Mouse (Mus musculus) hindbrain, embryonic 14.5 days (tissue): ENCODE data around the gene Lpcat4. TPM values are rescaled to one million over a fixed set of nuclear protein-coding genes. Genes with fewer than 3 reads are reported as not detected.
A peak's percentile ranks its signal among the peaks of the same experiment; 100 is the strongest.

Experiments
- ATAC-seq: fragments of 200-750 bp; cut with Nextera tagmentation; 2 replicates; pipeline ENCODE4 v1.8.0; 2017; ENCODE audit warnings: moderate number of reproducible peaks, mild to moderate bottlenecking, moderate TSS enrichment, moderate library complexity; ENCODE audit not compliant: low FRiP score
- DNase-seq: peaks from one replicate; pipeline ENCODE4 v3.0.0-alpha.2; 2015; ENCODE audit warnings: low spot score
- H3K27ac ChIP-seq: fragments of 300-500 bp; sonication (generic); 2 replicates; pipeline ENCODE4 v1.5.1; 2014; ENCODE audit warnings: mild to moderate bottlenecking, moderate library complexity
- H3K27me3 ChIP-seq: fragments of 300-500 bp; sonication (generic); 2 replicates; pipeline ENCODE4 v1.6.1; 2014; ENCODE audit warnings: mild to moderate bottlenecking, low read length, mixed read lengths; ENCODE audit not compliant: control insufficient read depth, insufficient read depth
- H3K36me3 ChIP-seq: fragments of 300-500 bp; sonication (generic); replicated peaks from 2 replicates; pipeline ENCODE4 v1.6.1; 2014; ENCODE audit not compliant: control insufficient read depth, insufficient read depth
- H3K4me1 ChIP-seq: fragments of 300-500 bp; sonication (generic); replicated peaks from 2 replicates; pipeline ENCODE4 v1.6.1; 2014; ENCODE audit warnings: antibody characterized with exemption, low read length, mixed read lengths; ENCODE audit not compliant: control insufficient read depth, insufficient read depth
- H3K4me2 ChIP-seq: fragments of 300-500 bp; sonication (generic); replicated peaks from 2 replicates; pipeline ENCODE4 v1.6.1; 2014; ENCODE audit warnings: mild to moderate bottlenecking, moderate library complexity
- H3K4me3 ChIP-seq: fragments of 300-500 bp; sonication (generic); replicated peaks from 2 replicates; pipeline ENCODE4 v1.5.1; 2014; ENCODE audit warnings: mild to moderate bottlenecking, low read length
- H3K9ac ChIP-seq: fragments of 300-500 bp; sonication (generic); 2 replicates; pipeline ENCODE4 v1.6.1; 2014
- H3K9me3 ChIP-seq: fragments of 300-500 bp; sonication (generic); 2 replicates; pipeline ENCODE4 v1.6.1; 2016; ENCODE audit warnings: low read length; ENCODE audit not compliant: control insufficient read depth
- WGBS: fragments of 180-500 bp; shearing (Covaris S2); extraction: QIAGEN DNeasy Blood & Tissue Kit; methylation state at CpG from one replicate; pipeline ENCODE4 v1.1.7; 2014; 5-methylcytosine and 5-hydroxymethylcytosine counted together
- polyA plus RNA-seq: library from polyadenylated mRNA; unstranded; fragments of >200 nt; fragmentation: Nextera tagmentation; extraction: Ambion mirVana; gene quantifications from 2 replicates; pipeline ENCODE4 v1.2.1, GENCODE M21; 2014

Gene Lpcat4
- polyA plus RNA-seq, result 22.0 and 23.1 TPM in 2 replicates

GRCm38 (mm10) chr2:112239212-112239934, at the start of gene Lpcat4:
Gene Lpcat4, plus strand, starts transcription at chr2:112239468.
- DNase-seq, result peak; percentile 96
- Histone ChIP-seq H3K36me3 (peaks cover 19% of the 10 kb centered on the region), H3K4me3 (peak within 1 kb of the TSS; percentile 95), H3K9me3 (no peaks in the 10 kb centered on the region), H3K4me2 (peak within 1 kb of the TSS; percentile 89), H3K27me3 (no peaks in the 10 kb centered on the region), H3K27ac (peak within 1 kb of the TSS; percentile 99), H3K9ac (peak within 1 kb of the TSS; percentile 97), H3K4me1 (peaks cover 15% of the 10 kb centered on the region; the same call in 1 of the 2 replicates)
- peak; percentile 90 for ATAC-seq
- WGBS, result under 1% methylated on average over 80 of the region's 94 CpGs

GRCm38 (mm10) chr2:112196859-112197258, 42.4 kb upstream of the Lpcat4 start:
- Histone ChIP-seq H3K27me3 (no peaks in the 10 kb centered on the region), H3K9me3 (no peaks in the 10 kb centered on the region), H3K36me3 (no peaks in the 10 kb centered on the region), H3K4me2 (no peak overlapping the region), H3K9ac (no peak overlapping the region), H3K4me1 (no peaks in the 10 kb centered on the region), H3K27ac (no peak overlapping the region), H3K4me3 (no peak overlapping the region)
- 3% methylated on average over 2 of the region's 2 CpGs for WGBS
- ATAC-seq, result peak; percentile 62; the same call in 1 of the 2 replicates
- DNase-seq, result peak; percentile 81

GRCm38 (mm10) chr2:112203056-112203455, 36.2 kb upstream of the Lpcat4 start:
- H3K36me3 ChIP-seq, result no peaks in the 10 kb centered on the region
- H3K9ac ChIP-seq, result no peak overlapping the region
- H3K27me3 ChIP-seq, result no peaks in the 10 kb centered on the region
- no peak overlapping the region for H3K4me2 ChIP-seq
- ATAC-seq (peak; percentile 51; the same call in 1 of the 2 replicates), DNase-seq (peak; percentile 24)
- H3K9me3 ChIP-seq, result no peaks in the 10 kb centered on the region
- H3K4me1 ChIP-seq, result no peaks in the 10 kb centered on the region
- H3K27ac ChIP-seq, result no peak overlapping the region
- 67% methylated on average over 6 of the region's 6 CpGs for WGBS
- no peak overlapping the region for H3K4me3 ChIP-seq

GRCm38 (mm10) chr2:112210142-112210541, 29.1 kb upstream of the Lpcat4 start:
- WGBS, result 66% methylated on average over 6 of the region's 6 CpGs
- Histone ChIP-seq H3K27me3 (no peaks in the 10 kb centered on the region), H3K9ac (no peak overlapping the region), H3K9me3 (no peaks in the 10 kb centered on the region), H3K4me1 (no peaks in the 10 kb centered on the region), H3K36me3 (no peaks in the 10 kb centered on the region), H3K4me3 (no peak overlapping the region), H3K4me2 (no peak overlapping the region), H3K27ac (no peak overlapping the region)
- ATAC-seq (peak; percentile 92), DNase-seq (peak; percentile 58)

- no peaks in the 10 kb centered on the region for H3K9me3 ChIP-seq
- H3K9ac ChIP-seq, result no peak overlapping the region
- H3K27me3 ChIP-seq, result no peaks in the 10 kb centered on the region
- ATAC-seq, result no peak; the same call in 1 of the 2 replicates
- peak; percentile 20 for DNase-seq
- no peaks in the 10 kb centered on the region for H3K4me1 ChIP-seq
- no peak overlapping the region for H3K4me2 ChIP-seq
- no peak overlapping the region for H3K4me3 ChIP-seq
- no peaks in the 10 kb centered on the region for H3K36me3 ChIP-seq
- H3K27ac ChIP-seq, result no peak overlapping the region
- 93% methylated on average over 2 of the region's 2 CpGs for WGBS
These were observed 28.6 kb upstream of the Lpcat4 start for GRCm38 (mm10) chr2:112210699-112211098.

- WGBS, result 3% methylated on average over 1 of the region's 1 CpGs
- DNase-seq, result peak; percentile 69
- Histone ChIP-seq H3K27ac (no peak overlapping the region), H3K36me3 (no peaks in the 10 kb centered on the region), H3K9me3 (no peaks in the 10 kb centered on the region), H3K4me2 (no peak overlapping the region), H3K4me1 (no peaks in the 10 kb centered on the region), H3K4me3 (no peak overlapping the region), H3K27me3 (no peaks in the 10 kb centered on the region), H3K9ac (no peak overlapping the region)
- 0 out of 2 replicates have a peak, but pooled peaks have one; percentile 55 for ATAC-seq
These were observed 23.3 kb upstream of the Lpcat4 start for GRCm38 (mm10) chr2:112215977-112216376.

GRCm38 (mm10) chr2:112217614-112218013, 21.7 kb upstream of the Lpcat4 start:
- ATAC-seq, result no peak
- H3K36me3 ChIP-seq, result no peaks in the 10 kb centered on the region
- 82% methylated on average over 6 of the region's 6 CpGs for WGBS
- H3K4me2 ChIP-seq, result no peak overlapping the region
- no peaks in the 10 kb centered on the region for H3K9me3 ChIP-seq
- no peak overlapping the region for H3K4me3 ChIP-seq
- no peak for DNase-seq
- no peaks in the 10 kb centered on the region for H3K27me3 ChIP-seq
- no peak overlapping the region for H3K9ac ChIP-seq
- no peak overlapping the region for H3K27ac ChIP-seq
- H3K4me1 ChIP-seq, result no peaks in the 10 kb centered on the region

- Histone ChIP-seq H3K4me3 (no peak overlapping the region), H3K4me2 (no peak overlapping the region), H3K9me3 (no peaks in the 10 kb centered on the region), H3K9ac (no peak overlapping the region), H3K27me3 (no peaks in the 10 kb centered on the region), H3K27ac (no peak overlapping the region), H3K4me1 (no peaks in the 10 kb centered on the region), H3K36me3 (no peaks in the 10 kb centered on the region)
- WGBS, result 92% methylated on average over 5 of the region's 5 CpGs
- no peak for DNase-seq
- ATAC-seq, result no peak
These were observed 18.4 kb upstream of the Lpcat4 start for GRCm38 (mm10) chr2:112220880-112221279.

GRCm38 (mm10) chr2:112222607-112223006, 16.7 kb upstream of the Lpcat4 start:
- H3K9ac ChIP-seq, result no peak overlapping the region
- DNase-seq (no peak), ATAC-seq (no peak)
- H3K4me1 ChIP-seq, result no peaks in the 10 kb centered on the region
- H3K4me2 ChIP-seq, result no peak overlapping the region
- WGBS, result 88% methylated on average over 5 of the region's 5 CpGs
- no peak overlapping the region for H3K27ac ChIP-seq
- H3K4me3 ChIP-seq, result no peak overlapping the region
- H3K9me3 ChIP-seq, result no peaks in the 10 kb centered on the region
- no peaks in the 10 kb centered on the region for H3K27me3 ChIP-seq
- H3K36me3 ChIP-seq, result no peaks in the 10 kb centered on the region
